Mouse (Mus musculus) ES-E14 (cell line): ENCODE measurements at regions not wholly inside any gene's neighbourhood (a gene's known extent, or its start where the extent isn't known, plus 50 kb on each side); places are given as distances from the start of the nearest gene placed in this dataset.

Experiments used
- DNase-seq: peaks from one replicate; pipeline ENCODE4 v3.0.0-alpha.2; 2013; ENCODE audit warnings: low read depth, low spot score
- H3K27ac ChIP-seq: 2 replicates; pipeline ENCODE4 v1.5.1; 2012; ENCODE audit warnings: low read depth, mild to moderate bottlenecking, low read length, moderate library complexity, mixed read lengths; ENCODE audit not compliant: poor library complexity, insufficient read depth, severe bottlenecking
- H3K36me3 ChIP-seq: 2 replicates; pipeline ENCODE4 v1.6.1; 2012; ENCODE audit warnings: mild to moderate bottlenecking, low read length, moderate library complexity, mixed read lengths; ENCODE audit not compliant: control insufficient read depth, poor library complexity, insufficient read depth, severe bottlenecking
- H3K4me1 ChIP-seq, 2 experiments: fragments of 150-350 bp in 1 of 2; sonication (generic) in 1 of 2; 2 replicates each; pipeline ENCODE4 v1.6.1; 2012; ENCODE audit warnings: low read length in 2 of 2, mild to moderate bottlenecking in 1 of 2, mixed read lengths in 1 of 2; ENCODE audit not compliant: control insufficient read depth in 2 of 2, insufficient read depth in 2 of 2, poor library complexity in 1 of 2
- H3K4me3 ChIP-seq, 2 experiments: fragments of 150-350 bp in 1 of 2; sonication (generic) in 1 of 2; 2 replicates each; pipeline ENCODE4 v1.5.1; 2012; ENCODE audit warnings: low read length in 2 of 2, low read depth in 1 of 2, mild to moderate bottlenecking in 1 of 2, mixed read lengths in 1 of 2; ENCODE audit not compliant: insufficient read depth in 1 of 2, poor library complexity in 1 of 2, severe bottlenecking in 1 of 2
- H3K9ac ChIP-seq: 2 replicates; pipeline ENCODE4 v1.6.1; 2012; ENCODE audit warnings: low read depth, mild to moderate bottlenecking, low read length, mixed read lengths; ENCODE audit not compliant: poor library complexity, insufficient read depth, severe bottlenecking
- H3K9me3 ChIP-seq: fragments of 150-350 bp; sonication (generic); 2 replicates; pipeline ENCODE4 v1.6.1; 2012; ENCODE audit warnings: low read depth, mild to moderate bottlenecking, low read length; ENCODE audit not compliant: control insufficient read depth, insufficient read depth
- CHD2 ChIP-seq: IDR thresholded peaks from 2 replicates; pipeline ENCODE4 v1.6.1; 2014; ENCODE audit warnings: mild to moderate bottlenecking, low read depth, low read length, inconsistent platforms
- HCFC1 ChIP-seq: IDR thresholded peaks from 2 replicates; pipeline ENCODE4 v1.6.1; 2012; ENCODE audit warnings: low read length, inconsistent platforms, borderline replicate concordance; ENCODE audit not compliant: insufficient read depth
- MAFK ChIP-seq: IDR thresholded peaks from 2 replicates; pipeline ENCODE4 v1.6.1; 2014; ENCODE audit warnings: mild to moderate bottlenecking, low read depth, low read length, inconsistent platforms; ENCODE audit not compliant: insufficient read depth
- ZC3H11A ChIP-seq: IDR thresholded peaks from 2 replicates; pipeline ENCODE4 v1.6.1; 2012; ENCODE audit warnings: low read depth, mild to moderate bottlenecking, inconsistent platforms, low read length, borderline replicate concordance
- ZNF384 ChIP-seq: IDR thresholded peaks from 2 replicates; pipeline ENCODE4 v1.6.1; 2012; ENCODE audit warnings: low read depth, low read length, inconsistent platforms
- in situ Hi-C, 2 experiments: fragments of 600-800 bp; cut with MboI; formaldehyde crosslinking; loops; one replicate each; pipeline ENCODE4 v1.15.1; 2025; ENCODE audit warnings: low sequenced_read_pairs in 2 of 2, inconsistent platforms in 1 of 2; ENCODE audit not compliant: unreplicated experiment in 2 of 2

GRCm38 (mm10) chr16:24053403-24053802 lies 64.8 kb upstream of the Bcl6 start:
- in situ Hi-C loops, result no loop called here
- H3K9me3 ChIP-seq, result no peaks in the 10 kb centered on the region
- no peak for DNase-seq
- H3K4me3 ChIP-seq, result no peak overlapping the region
- H3K36me3 ChIP-seq, result no peaks in the 10 kb centered on the region
- TF ChIP-seq ZNF384 (no peak), CHD2 (no peak), MAFK (no peak), ZC3H11A (no peak), HCFC1 (no peak)
- H3K27ac ChIP-seq, result no peak overlapping the region
- no peaks in the 10 kb centered on the region for H3K4me1 ChIP-seq
- H3K9ac ChIP-seq, result no peak overlapping the region

GRCm38 (mm10) chr16:24050856-24051640 lies 62.4 kb upstream of the Bcl6 start:
- Histone ChIP-seq H3K27ac (no peak overlapping the region), H3K9me3 (no peaks in the 10 kb centered on the region), H3K36me3 (no peaks in the 10 kb centered on the region), H3K4me3 (no peak overlapping the region), H3K9ac (no peak overlapping the region), H3K4me1 (no peaks in the 10 kb centered on the region)
- DNase-seq, result no peak
- in situ Hi-C loops, result no loop called here
- TF ChIP-seq ZC3H11A, result no peak
- no peak for TF ChIP-seq HCFC1
- TF ChIP-seq ZNF384, result no peak
- TF ChIP-seq CHD2, result no peak
- no peak for TF ChIP-seq MAFK

- in situ Hi-C loops, result no loop called here
- H3K9ac ChIP-seq, result no peak overlapping the region
- H3K9me3 ChIP-seq, result no peaks in the 10 kb centered on the region
- H3K36me3 ChIP-seq, result no peaks in the 10 kb centered on the region
- H3K4me3 ChIP-seq, result no peak overlapping the region
- no peak overlapping the region for H3K27ac ChIP-seq
- TF ChIP-seq CHD2, result no peak
- no peak for TF ChIP-seq MAFK
- TF ChIP-seq ZNF384, result no peak
- no peak for TF ChIP-seq HCFC1
- no peak for TF ChIP-seq ZC3H11A
- no peak for DNase-seq
- no peaks in the 10 kb centered on the region for H3K4me1 ChIP-seq
Measured at GRCm38 (mm10) chr16:24043779-24044178, 55.1 kb upstream of the Bcl6 start.

DNA sequence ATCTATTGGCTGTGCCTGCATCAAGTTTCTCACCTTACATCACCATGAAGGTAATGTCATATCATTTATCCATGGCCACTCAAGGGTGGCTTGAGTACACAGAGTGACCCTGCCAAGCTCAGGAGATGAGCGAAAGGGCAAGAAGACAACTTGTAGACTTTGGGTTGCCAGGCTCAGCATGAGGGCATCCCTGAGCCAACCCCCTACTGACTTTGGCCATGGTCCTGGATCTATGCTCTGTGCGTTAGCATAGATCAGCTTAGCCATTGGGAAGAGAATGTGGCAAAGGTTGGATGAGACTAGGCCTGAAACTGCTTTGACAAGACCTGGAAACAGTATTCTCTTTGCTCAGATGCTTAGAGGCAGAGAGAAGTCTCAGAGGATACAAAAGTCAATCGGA lies 54.3 kb upstream of the Bcl6 start:
- Histone ChIP-seq H3K4me1 (no peaks in the 10 kb centered on the region), H3K36me3 (no peaks in the 10 kb centered on the region), H3K4me3 (no peak overlapping the region), H3K9me3 (no peaks in the 10 kb centered on the region), H3K27ac (no peak overlapping the region), H3K9ac (no peak overlapping the region)
- no peak for DNase-seq
- TF ChIP-seq MAFK (no peak), HCFC1 (no peak), CHD2 (no peak), ZC3H11A (no peak), ZNF384 (no peak)
- in situ Hi-C loops, result no loop called here

- Histone ChIP-seq H3K9me3 (no peaks in the 10 kb centered on the region), H3K4me1 (no peaks in the 10 kb centered on the region), H3K9ac (no peak overlapping the region), H3K27ac (no peak overlapping the region), H3K36me3 (no peaks in the 10 kb centered on the region), H3K4me3 (no peak overlapping the region)
- in situ Hi-C loops, result no loop called here
- TF ChIP-seq MAFK (no peak), HCFC1 (no peak), CHD2 (no peak), ZNF384 (no peak), ZC3H11A (no peak)
- no peak for DNase-seq
Measured at GRCm38 (mm10) chr16:24042216-24042615, 53.6 kb upstream of the Bcl6 start.
